Mouse (Mus musculus) intestine, embryonic 15.5 days (tissue): ENCODE data around the gene Abtb1. TPM values are rescaled to one million over a fixed set of nuclear protein-coding genes. Genes with fewer than 3 reads are reported as not detected.

Experiments used
- ATAC-seq: fragments of 200-750 bp; cut with Nextera tagmentation; 2 replicates; pipeline ENCODE4 v1.8.0; 2017; ENCODE audit warnings: moderate TSS enrichment, moderate library complexity
- H3K27ac ChIP-seq: fragments of 300-500 bp; sonication (generic); 2 replicates; pipeline ENCODE4 v1.5.1; 2015; ENCODE audit warnings: mild to moderate bottlenecking, inconsistent platforms
- H3K27me3 ChIP-seq: fragments of 300-500 bp; sonication (generic); replicated peaks from 2 replicates; pipeline ENCODE4 v1.6.1; 2015; ENCODE audit warnings: inconsistent platforms
- H3K36me3 ChIP-seq: fragments of 300-500 bp; sonication (generic); 2 replicates; pipeline ENCODE4 v1.6.1; 2015; ENCODE audit warnings: inconsistent platforms
- H3K4me1 ChIP-seq: fragments of 300-500 bp; sonication (generic); replicated peaks from 2 replicates; pipeline ENCODE4 v1.6.1; 2015; ENCODE audit warnings: inconsistent platforms
- H3K4me2 ChIP-seq: fragments of 300-500 bp; sonication (generic); replicated peaks from 2 replicates; pipeline ENCODE4 v1.6.1; 2015; ENCODE audit warnings: mild to moderate bottlenecking, inconsistent platforms
- H3K4me3 ChIP-seq: fragments of 300-500 bp; sonication (generic); replicated peaks from 2 replicates; pipeline ENCODE4 v1.5.1; 2015; ENCODE audit warnings: inconsistent platforms
- H3K9ac ChIP-seq: fragments of 300-500 bp; sonication (generic); 2 replicates; pipeline ENCODE4 v1.6.1; 2015; ENCODE audit warnings: inconsistent platforms
- H3K9me3 ChIP-seq: fragments of 300-500 bp; sonication (generic); 2 replicates; pipeline ENCODE4 v1.6.1; 2016; ENCODE audit warnings: inconsistent platforms
- WGBS: fragments of 180-500 bp; shearing (Covaris S2); methylation state at CpG from one replicate; pipeline ENCODE4 v1.1.7; 2015; 5-methylcytosine and 5-hydroxymethylcytosine counted together
- polyA plus RNA-seq: library from polyadenylated mRNA; unstranded; fragments of >200 nt; fragmentation: Nextera tagmentation; extraction: Ambion mirVana; gene quantifications from 2 replicates; pipeline ENCODE4 v1.2.1, GENCODE M21; 2015

Abtb1 gene
- polyA plus RNA-seq, 1 experiment from 2014 or later = 24.2 TPM

GRCm38 (mm10) chr6:88791299-88791698 lies 50.5 kb downstream of the Abtb1 start:
- H3K4me3 ChIP-seq = no peak overlapping the region
- no peaks in the 10 kb centered on the region for H3K36me3 ChIP-seq
- H3K27me3 ChIP-seq = no peaks in the 10 kb centered on the region
- ATAC-seq = no peak
- H3K4me1 ChIP-seq = peaks cover 48% of the 10 kb centered on the region
- H3K9ac ChIP-seq = no peak overlapping the region
- WGBS = 58% methylated on average over 9 of the region's 9 CpGs
- H3K27ac ChIP-seq = no peak overlapping the region
- no peak overlapping the region for H3K4me2 ChIP-seq
- H3K9me3 ChIP-seq = no peaks in the 10 kb centered on the region

- Histone ChIP-seq H3K4me1 (peaks cover 65% of the 10 kb centered on the region), H3K9me3 (no peaks in the 10 kb centered on the region), H3K27ac (peak overlapping the region; percentile 40)
These were observed 53.6 kb downstream of the Abtb1 start for GRCm38 (mm10) chr6:88788219-88788618.

GRCm38 (mm10) chr6:88787496-88787895 lies 54.3 kb downstream of the Abtb1 start:
- H3K4me2 ChIP-seq = peak overlapping the region; percentile 33; the same call in 1 of the 2 replicates
- 0 out of 2 replicates have a peak overlapping the region, but pooled peaks have one; percentile 2 for H3K9ac ChIP-seq
- no peak overlapping the region for H3K4me3 ChIP-seq
- peak; percentile 34 for ATAC-seq
- H3K36me3 ChIP-seq = no peaks in the 10 kb centered on the region
- peaks cover 62% of the 10 kb centered on the region for H3K4me1 ChIP-seq
- H3K27me3 ChIP-seq = no peaks in the 10 kb centered on the region
- peak overlapping the region; percentile 89 for H3K27ac ChIP-seq
- 40% methylated on average over 14 of the region's 14 CpGs for WGBS
- no peaks in the 10 kb centered on the region for H3K9me3 ChIP-seq

More at GRCm38 (mm10) chr6:88788219-88788618, 53.6 kb downstream of the Abtb1 start:
- ATAC-seq = no peak
- no peaks in the 10 kb centered on the region for H3K27me3 ChIP-seq
- 71% methylated on average over 11 of the region's 11 CpGs for WGBS
- no peak overlapping the region for H3K9ac ChIP-seq
- no peak overlapping the region for H3K4me2 ChIP-seq
- no peak overlapping the region for H3K4me3 ChIP-seq
- H3K36me3 ChIP-seq = no peaks in the 10 kb centered on the region

DNA sequence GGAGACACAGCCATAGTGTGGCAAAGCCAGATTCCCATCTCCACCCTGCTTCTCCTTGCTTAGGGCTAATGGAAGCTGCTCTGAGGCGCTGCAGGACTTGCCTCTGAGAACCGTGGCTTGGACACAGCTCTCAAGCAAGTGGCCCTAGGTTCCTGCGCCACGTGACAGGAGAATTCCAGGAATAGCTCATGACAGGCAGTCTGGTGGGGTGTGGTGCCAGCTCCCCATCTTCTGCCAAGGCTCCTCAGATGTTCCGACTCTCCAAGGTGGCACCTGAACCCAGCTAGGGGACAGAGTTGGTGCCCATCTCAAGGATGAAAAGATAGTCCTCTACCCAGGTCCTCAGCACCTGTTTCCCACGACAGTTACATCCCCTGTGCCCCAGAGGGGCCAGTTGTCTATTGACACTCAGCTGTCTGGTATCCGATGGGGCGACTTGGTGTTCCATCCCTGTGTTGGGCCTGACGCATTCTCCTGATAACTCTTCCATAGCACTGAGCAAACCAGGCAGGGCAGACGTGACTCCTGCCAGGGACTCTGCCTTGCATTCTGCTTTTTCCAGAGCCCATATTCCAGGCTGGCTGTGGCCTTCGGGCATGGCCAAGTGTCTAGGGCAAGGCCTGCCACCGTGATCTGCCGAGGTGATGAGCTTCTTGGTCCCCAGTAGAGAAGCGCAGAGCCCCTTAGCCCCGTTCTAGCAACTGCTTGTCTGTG lies 54.9 kb downstream of the Abtb1 start:
- Histone ChIP-seq H3K4me2 (peak overlapping the region; percentile 33), H3K4me3 (no peak overlapping the region), H3K36me3 (no peaks in the 10 kb centered on the region), H3K27me3 (no peaks in the 10 kb centered on the region), H3K4me1 (peaks cover 56% of the 10 kb centered on the region), H3K9me3 (no peaks in the 10 kb centered on the region), H3K27ac (peak overlapping the region; percentile 89), H3K9ac (0 out of 2 replicates have a peak overlapping the region, but pooled peaks have one; percentile 2)
- 69% methylated on average over 15 of the region's 15 CpGs for WGBS
- ATAC-seq = no peak

Other genes with a start within 250 kb of the Abtb1 start
- gene Kbtbd12, start 204.0 kb downstream of the Abtb1 start, polyA plus RNA-seq = 0.46 and 0.78 TPM in 2 replicates
- gene Mgll, start 117.6 kb downstream of the Abtb1 start, polyA plus RNA-seq = 71.6 and 75.9 TPM in 2 replicates
- 49.6 and 52.5 TPM in 2 replicates for gene Podxl2, start 33.1 kb upstream of the Abtb1 start, polyA plus RNA-seq
- gene Mcm2, start 56.8 kb upstream of the Abtb1 start, polyA plus RNA-seq = 106 and 107 TPM in 2 replicates
- 62.2 and 72.1 TPM in 2 replicates for gene Tpra1, start 60.3 kb upstream of the Abtb1 start, polyA plus RNA-seq